In the genomic region with DNA sequence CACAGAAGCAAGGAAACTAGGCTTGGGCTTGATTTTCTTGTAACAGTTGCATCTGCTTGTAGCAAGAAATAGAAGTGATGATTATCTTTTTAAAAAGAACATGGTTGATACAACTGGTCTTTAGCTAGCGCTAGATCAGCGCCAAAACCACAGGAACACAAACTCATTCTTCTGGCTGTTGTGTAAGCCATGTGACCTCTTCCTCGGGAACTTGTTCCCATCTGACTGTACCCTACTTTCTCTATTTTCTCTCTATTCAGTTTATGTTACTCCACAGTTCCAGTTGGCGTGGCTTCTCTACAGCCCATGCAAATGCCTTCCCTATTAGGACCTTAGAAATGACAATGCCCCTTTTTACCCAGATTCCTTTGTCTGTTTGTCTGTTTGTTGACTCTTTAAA, we compare ENCODE assay signal across 26 mouse cellular contexts.
DNase-seq lines count a peak whose midpoint lies in the region; ATAC-seq lines count a peak whose summit lies in the region.
"Had no signal": no experiment of that assay in that cellular context is flagged by ENCODE, and none has a peak within 500 bp of the region (broad histone marks: within the 10 kb centered on the region; RNA-seq: fewer than 3 reads in every experiment).

No protein-coding gene starts in this region.

- H3K27ac ChIP-seq in limb, embryonic 10.5 days = no peak overlapping the region
- H3K27ac ChIP-seq: embryonic facial prominence, embryonic 13.5 days; embryonic facial prominence, embryonic 15.5 days; forebrain, embryonic 10.5 days; forebrain, embryonic 12.5 days had no signal

- DNase-seq in 416B (ENCODE audit: low read depth) (peak; percentile 73), adipocyte (ENCODE audit: low spot score) (peak; percentile 42)
- no peak for DNase-seq in kidney, adult 9 months
- DNase-seq in adrenal gland, postnatal 10 days = no peak
- DNase-seq in limb, embryonic 10.5 days (ENCODE audit: low spot score) = no peak
- DNase-seq in frontal cortex, adult 2 months (ENCODE audit: extremely low spot score in 1 of 2, low spot score in 1 of 2) = no peak
- DNase-seq: adrenal gland, adult 2 months; adrenal gland, postnatal 14 days; adrenal gland, postnatal 36 days; cerebellum, adult 11-12 months; cerebellum, adult 2 months; cerebellum, adult 9-10 months; cerebellum, postnatal 10 days; cerebellum, postnatal 25 days; embryo, embryonic 11 days had no signal

- peak; percentile 59 for ATAC-seq in granulocyte monocyte progenitor cell, adult 5-6 weeks (replicated peaks; ENCODE audit: poor library complexity, severe bottlenecking)
- peak; percentile 43 for ATAC-seq in megakaryocyte progenitor cell, adult 5-6 weeks (replicated peaks; ENCODE audit: poor library complexity)
- ATAC-seq: activated CD4-positive, CD25-positive, alpha-beta regulatory T cell, adult 4 months; forebrain, embryonic 14.5 days; forebrain, embryonic 16.5 days; Patski had no signal

- H3K9me3 ChIP-seq in limb, embryonic 10.5 days (replicated peaks) = no peaks in the 10 kb centered on the region
- H3K9me3 ChIP-seq: embryonic facial prominence, embryonic 15.5 days; forebrain, embryonic 10.5 days; forebrain, embryonic 12.5 days had no signal

- H3K4me3 ChIP-seq in limb, embryonic 10.5 days = no peak overlapping the region
- H3K4me3 ChIP-seq: embryonic facial prominence, embryonic 13.5 days; embryonic facial prominence, embryonic 15.5 days; erythroblast, embryonic 14.5 days; forebrain, embryonic 10.5 days; forebrain, embryonic 12.5 days had no signal

- H3K27me3 ChIP-seq in limb, embryonic 10.5 days (ENCODE audit: low read depth, poor library complexity, severe bottlenecking) = no peaks in the 10 kb centered on the region
- H3K27me3 ChIP-seq: embryonic facial prominence, embryonic 13.5 days; embryonic facial prominence, embryonic 15.5 days; forebrain, embryonic 12.5 days; Patski had no signal

- no peaks in the 10 kb centered on the region for H3K36me3 ChIP-seq in limb, embryonic 10.5 days
- H3K36me3 ChIP-seq: embryonic facial prominence, embryonic 13.5 days; embryonic facial prominence, embryonic 15.5 days; forebrain, embryonic 10.5 days; forebrain, embryonic 12.5 days had no signal

- H3K4me1 ChIP-seq in limb, embryonic 10.5 days = no peaks in the 10 kb centered on the region
- H3K4me1 ChIP-seq: embryonic facial prominence, embryonic 13.5 days; embryonic facial prominence, embryonic 15.5 days; forebrain, embryonic 10.5 days had no signal

- 92% methylated on average over 4 of the region's 4 CpGs for WGBS in limb, embryonic 10.5 days

Comparison
In these comparisons a context has a peak if more than half of its experiments do, and no peak if none do; other contexts are left out.
1. DNase-seq: peak in 416B (single experiment) and adipocyte (single experiment); none in kidney, adult 9 months (single experiment), adrenal gland, postnatal 10 days (single experiment), limb, embryonic 10.5 days (single experiment) and frontal cortex, adult 2 months (0 of 2).